Mouse (Mus musculus): ENCODE results near the gene Mmp11. TPM values are rescaled to one million over a fixed set of nuclear protein-coding genes. Genes with fewer than 3 reads are reported as not detected.
A peak's percentile ranks its signal among the peaks of the same experiment; 100 is the strongest.

The Mmp11 gene
- total and polyA plus RNA-seq, 3 experiments = 0.99 to 1.1 TPM; not detected in 1

- TF ChIP-seq ZKSCAN1 (IDR thresholded peaks at IDR 0.05; ENCODE audit: borderline replicate concordance, low read depth, low read length) (no peak), RCOR1 (conservative IDR thresholded peaks at IDR 0.05; ENCODE audit: low read depth, low read length) (no peak), JUN (IDR thresholded peaks at IDR 0.05; ENCODE audit: insufficient read depth, low read depth, low read length) (no peak), SMC3 (IDR thresholded peaks at IDR 0.05; ENCODE audit: low read depth, low read length) (peak; percentile 84), RAD21 (IDR thresholded peaks at IDR 0.05; ENCODE audit: low read depth, low read length) (peak; percentile 76), UBTF (IDR thresholded peaks at IDR 0.05; ENCODE audit: low read depth, low read length) (no peak), NRF1 (IDR thresholded peaks at IDR 0.05; ENCODE audit: low read depth, low read length) (no peak), EP300 (IDR thresholded peaks at IDR 0.05; ENCODE audit: low read length) (no peak), TBP (conservative IDR thresholded peaks at IDR 0.05; ENCODE audit: low read depth, low read length) (no peak)
These were observed 15.2 kb upstream of the Mmp11 start (continued) for GRCm38 (mm10) chr10:75951424-75952050.

- H3K27ac ChIP-seq (ENCODE audit: insufficient read depth, low read depth) = peak overlapping the region; percentile 57; the same call in 1 of the 2 replicates
These were observed 14.5 kb upstream of the Mmp11 start for GRCm38 (mm10) chr10:75950791-75951210.

More at GRCm38 (mm10) chr10:75950791-75951210, 14.5 kb upstream of the Mmp11 start:
- H3K4me2 ChIP-seq (ENCODE audit: insufficient read depth, low read depth, poor library complexity, severe bottlenecking) = peak overlapping the region; percentile 63
- no peak for TF ChIP-seq CHD1 (IDR thresholded peaks at IDR 0.05; ENCODE audit: low read depth, low read length)
- peak; percentile 29; the same call in 1 of the 2 replicates for TF ChIP-seq HCFC1 (IDR thresholded peaks at IDR 0.05; ENCODE audit: low read depth, low read length)
- no peak for TF ChIP-seq RCOR1 (conservative IDR thresholded peaks at IDR 0.05; ENCODE audit: low read depth, low read length)
- 0 out of 2 replicates have a peak, but pooled peaks have one; percentile 20 for TF ChIP-seq MXI1 (IDR thresholded peaks at IDR 0.05; ENCODE audit: low read depth, low read length)
- no peak for TF ChIP-seq ZNF384 (IDR thresholded peaks at IDR 0.05; ENCODE audit: low read depth, low read length)
- TF ChIP-seq JUND (conservative IDR thresholded peaks at IDR 0.05; ENCODE audit: low read depth, low read length) = no peak
- no peak for TF ChIP-seq NRF1 (IDR thresholded peaks at IDR 0.05; ENCODE audit: low read depth, low read length)
- TF ChIP-seq MYC (IDR thresholded peaks at IDR 0.05; ENCODE audit: low read depth, low read length) = no peak
- TF ChIP-seq SIN3A (IDR thresholded peaks at IDR 0.05; ENCODE audit: low read length) = 0 out of 2 replicates have a peak, but pooled peaks have one; percentile 20
- peak; percentile 60 for TF ChIP-seq ELF1 (IDR thresholded peaks at IDR 0.05; ENCODE audit: low read depth, low read length)
- TF ChIP-seq CHD2 (IDR thresholded peaks at IDR 0.05; ENCODE audit: low read length) = peak; percentile 60; the same call in 1 of the 2 replicates
- TF ChIP-seq BHLHE40 (IDR thresholded peaks at IDR 0.05; ENCODE audit: low read depth, low read length) = no peak
- no peak for TF ChIP-seq IRF4 (IDR thresholded peaks at IDR 0.05; ENCODE audit: low read depth, low read length)
- TF ChIP-seq ZC3H11A (IDR thresholded peaks at IDR 0.05; ENCODE audit: low read depth, low read length) = no peak
- no peak for TF ChIP-seq TBP (conservative IDR thresholded peaks at IDR 0.05; ENCODE audit: low read depth, low read length)
- TF ChIP-seq USF2 (conservative IDR thresholded peaks at IDR 0.05; ENCODE audit: low read depth, low read length) = no peak
- TF ChIP-seq GABPA (IDR thresholded peaks at IDR 0.05; ENCODE audit: insufficient replicate concordance, low read depth, low read length) = no peak
- TF ChIP-seq MAZ (IDR thresholded peaks at IDR 0.05; ENCODE audit: low read depth, low read length) = no peak
- TF ChIP-seq CTCF (conservative IDR thresholded peaks at IDR 0.05 in 1 of 2, IDR thresholded peaks at IDR 0.05 in 1 of 2; ENCODE audit: low read depth in 2 of 2, low read length in 2 of 2) = no peak
- dilution Hi-C loops (cut with MboI; ENCODE audit: extremely low pct_ligation_motif_present, extremely low pct_unique_long_range_greater_than_20kb, low sequenced_read_pairs) = no loop called here
- peak overlapping the region; percentile 43 to 55 (median 46) for H3K4me3 ChIP-seq (replicated peaks in 1 of 3; ENCODE audit: low read depth in 2 of 3, low read length in 2 of 3, poor library complexity in 1 of 3)
- peak; percentile 54 for DNase-seq (ENCODE audit: extremely low read depth)
- H3K27me3 ChIP-seq (replicated peaks) = no peaks in the 10 kb centered on the region
- H3K4me1 ChIP-seq (ENCODE audit: control insufficient read depth in 1 of 2, insufficient read depth in 2 of 2) = peaks cover 30 to 46% of the 10 kb centered on the region in 2 experiments
- no peaks in the 10 kb centered on the region for H3K9me3 ChIP-seq (replicated peaks; ENCODE audit: low read length)
- no peaks in the 10 kb centered on the region for H3K36me3 ChIP-seq (replicated peaks in 1 of 2; ENCODE audit: control insufficient read depth in 1 of 2, insufficient read depth in 1 of 2, low read length in 1 of 2)
- in situ Hi-C loops (cut with MboI; ENCODE audit: low pct_ligation_motif_present, low pct_unique_long_range_greater_than_20kb, low sequenced_read_pairs) = loop anchor here (5.0 to 25.0 kb wide), 3 partner anchors 66 to 364 kb away; partner anchors contain the start of gene Ggt5
- H3K9ac ChIP-seq (ENCODE audit: insufficient read depth, low read depth) = peak overlapping the region; percentile 41; the same call in 1 of the 2 replicates
- H3K79me2 ChIP-seq (replicated peaks; ENCODE audit: control insufficient read depth, extremely low read depth, insufficient read depth, poor library complexity, severe bottlenecking) = no peaks in the 10 kb centered on the region
